Mouse (Mus musculus) embryo, embryonic 9.5 days (tissue): ENCODE data around the gene Cnksr3.
A peak's percentile ranks its signal among the peaks of the same experiment; 100 is the strongest.

ENCODE experiments used
- DNase-seq: peaks from one replicate; pipeline ENCODE4 v3.0.0-alpha.2; 2017; ENCODE audit errors: extremely low spot score

The Cnksr3 gene

DNA sequence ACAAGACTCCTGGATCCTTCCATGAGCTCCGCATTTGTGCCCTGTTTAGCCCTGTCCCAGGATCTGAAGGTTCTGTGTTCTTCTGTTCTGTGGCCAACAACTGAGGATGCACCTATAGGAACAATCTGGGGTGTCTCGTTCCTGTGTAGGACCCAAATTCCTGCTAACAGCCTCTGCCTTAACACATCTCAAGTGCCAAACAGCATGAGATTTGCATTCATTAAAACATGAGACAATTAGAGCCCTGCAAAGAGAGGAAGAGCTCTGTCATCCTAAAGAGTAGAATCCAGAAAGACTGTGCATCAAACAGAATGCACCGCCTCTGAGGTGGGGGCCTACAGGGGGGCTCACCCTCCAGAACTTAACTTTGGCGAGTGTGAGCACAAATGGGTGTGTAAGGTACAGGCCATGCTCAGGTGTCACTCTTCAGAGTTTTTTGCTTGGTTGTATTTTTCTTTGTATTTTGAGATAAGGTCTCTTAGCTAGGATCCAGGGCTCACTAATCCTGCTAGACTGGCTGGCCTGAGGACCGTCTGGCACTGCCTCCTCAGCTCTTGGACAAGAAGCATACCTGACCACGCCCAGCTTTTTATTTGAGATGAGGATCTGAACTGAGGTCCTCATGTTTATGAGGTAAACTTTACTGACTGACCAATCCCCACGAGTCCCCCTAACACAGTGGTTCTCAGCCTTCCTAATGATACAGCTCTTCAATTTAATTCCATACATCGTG lies 15.2 kb downstream of the Cnksr3 start:
- no peak for DNase-seq

DNA sequence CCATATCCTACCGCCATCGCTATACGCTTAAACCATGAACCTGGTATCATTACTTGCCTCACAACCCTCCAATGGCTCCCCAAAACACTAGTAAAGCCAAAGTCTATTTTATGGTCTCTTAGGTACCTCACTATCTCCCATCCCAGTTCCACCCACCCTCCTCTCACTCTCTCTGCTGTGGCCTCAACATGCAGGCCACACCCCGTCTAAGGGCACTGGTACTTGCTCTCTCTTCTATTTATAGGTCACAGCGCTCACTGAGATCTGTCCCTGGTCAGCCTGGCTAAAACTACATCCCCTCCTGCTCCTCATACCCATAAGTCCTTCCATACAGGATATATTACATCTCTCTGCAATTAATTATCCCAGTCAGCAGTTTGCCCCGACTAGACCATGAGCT lies 16.1 kb downstream of the Cnksr3 start:
- DNase-seq = no peak

DNA sequence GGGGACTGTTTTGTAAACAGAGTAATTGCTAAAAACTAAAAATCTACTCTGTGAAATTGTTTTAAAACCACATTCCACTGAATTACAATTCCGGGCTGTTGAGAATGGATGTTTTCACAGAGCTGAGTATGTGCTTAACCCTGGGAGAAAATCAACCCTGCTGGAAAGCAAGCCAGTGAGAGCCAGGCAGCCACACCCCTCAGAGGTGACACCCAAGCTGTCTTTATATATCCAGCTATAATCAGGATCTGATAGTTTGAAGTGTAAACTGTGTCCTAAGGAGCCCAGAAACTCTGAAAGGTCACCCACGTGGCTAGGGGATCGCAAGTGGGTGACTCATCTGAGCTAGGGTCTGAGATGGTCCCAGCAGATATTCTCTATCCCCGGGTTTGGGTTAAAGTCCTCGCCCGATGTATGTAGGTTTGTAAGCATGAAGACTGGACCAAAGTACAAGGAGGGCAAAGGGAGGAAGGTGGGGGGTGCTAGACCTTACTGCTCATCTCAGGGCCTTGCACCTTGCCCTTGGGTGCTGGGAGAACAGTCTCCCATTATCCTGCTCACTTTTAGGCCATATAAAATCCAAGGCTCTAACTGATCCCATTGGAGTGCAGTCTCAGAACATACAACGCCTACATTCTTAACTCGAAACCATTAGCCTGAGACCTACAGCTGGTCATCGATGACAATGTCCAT lies 20.2 kb downstream of the Cnksr3 start:
- DNase-seq = no peak

DNA sequence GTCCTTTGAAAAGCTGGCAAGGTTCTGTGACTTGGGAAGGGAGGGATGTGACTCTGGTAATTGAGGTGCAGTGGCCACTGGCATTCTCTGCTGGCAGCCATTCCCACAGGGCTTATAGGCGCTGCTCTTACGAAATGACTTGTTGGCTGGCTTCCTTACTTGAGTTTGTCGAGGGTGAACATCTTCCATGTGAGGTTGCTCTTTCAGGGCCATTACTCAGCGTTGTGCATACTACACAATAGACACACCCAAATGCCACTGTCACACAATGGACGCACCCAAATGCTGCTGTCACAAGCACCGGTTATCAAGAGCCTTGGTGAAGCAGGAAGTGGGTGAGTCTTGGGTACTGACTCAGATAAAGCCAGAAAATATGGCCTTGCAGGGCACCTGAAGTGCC lies 22.8 kb downstream of the Cnksr3 start:
- no peak for DNase-seq

DNA sequence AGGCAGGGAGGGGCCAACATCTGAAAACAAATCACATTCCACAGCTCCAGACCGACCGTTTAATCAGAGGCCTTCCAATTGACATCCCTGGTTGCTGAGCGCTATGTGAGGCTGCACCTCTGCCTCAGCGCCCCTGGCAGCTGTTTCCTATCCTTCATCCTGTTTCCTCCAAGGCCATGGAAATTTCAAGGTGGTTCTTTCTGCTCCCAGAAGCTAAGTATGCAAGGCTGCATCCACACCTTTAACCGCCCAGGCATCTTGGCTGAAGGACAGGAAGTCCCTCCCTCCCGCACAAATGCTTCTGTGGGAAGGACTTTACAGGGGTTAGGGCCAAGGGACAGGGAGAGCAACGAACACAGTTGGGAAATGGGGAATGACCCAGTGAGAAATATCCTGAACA lies 24.2 kb downstream of the Cnksr3 start:
- DNase-seq = peak; percentile 10

DNA sequence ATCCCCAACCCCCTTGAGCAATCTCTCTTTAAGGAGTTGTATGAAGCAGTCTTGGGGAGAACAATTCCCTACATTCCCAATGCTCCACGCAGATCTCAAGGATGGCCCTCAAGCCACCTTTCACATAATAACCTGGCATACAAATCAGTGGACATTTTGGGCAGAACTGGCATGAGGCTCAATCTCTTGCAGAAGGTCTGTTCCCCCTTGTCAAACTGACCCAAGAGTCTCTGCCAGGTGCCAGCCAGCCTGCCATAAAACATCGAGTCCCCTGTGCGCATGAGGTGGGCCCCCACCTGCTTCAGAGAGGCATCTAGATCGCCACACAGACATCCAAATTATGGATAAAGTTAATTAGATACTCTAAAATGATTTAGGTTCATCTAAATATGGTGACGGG lies 25.0 kb downstream of the Cnksr3 start:
- no peak for DNase-seq

DNA sequence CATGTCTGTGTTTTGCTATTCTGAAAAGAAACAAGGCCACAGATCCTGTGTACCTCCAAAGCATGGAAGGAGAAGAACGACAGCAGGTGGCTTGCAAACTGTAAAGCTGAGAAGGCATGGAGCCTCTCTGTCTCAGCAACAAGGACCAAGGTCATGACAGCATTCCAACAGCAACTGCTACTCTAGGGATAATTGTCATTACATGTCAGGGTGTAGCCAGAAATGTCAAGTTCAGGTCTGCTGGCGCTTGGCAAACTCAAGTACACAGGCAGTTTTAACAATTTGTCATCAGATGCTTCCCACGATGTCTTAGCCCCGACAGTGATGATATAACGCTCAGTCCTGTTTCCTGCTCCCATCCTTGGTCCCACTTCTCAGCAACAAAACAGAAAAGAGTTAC lies 26.0 kb downstream of the Cnksr3 start:
- DNase-seq = no peak

DNA sequence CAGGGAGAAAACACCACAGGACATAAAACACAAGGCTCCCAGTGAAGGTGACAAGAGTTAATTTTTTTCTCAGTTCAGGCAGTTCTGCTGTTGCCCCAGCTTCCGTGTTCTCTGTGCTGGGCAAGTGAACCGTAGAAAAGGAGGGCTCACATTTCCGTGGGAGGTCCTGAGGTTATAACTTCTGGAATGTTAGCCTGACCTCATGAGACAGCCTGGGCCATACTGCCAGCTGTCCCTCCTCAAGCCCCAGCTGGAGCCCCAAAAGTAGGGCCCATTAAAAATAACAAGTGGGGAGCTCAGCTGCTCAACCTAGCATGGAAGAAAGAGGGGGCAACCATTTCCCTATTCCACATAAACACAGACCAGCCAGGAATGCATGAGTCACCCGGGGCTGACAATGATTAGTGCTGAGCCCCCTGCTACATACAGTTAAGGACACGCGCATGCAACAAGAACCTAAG lies 28.8 kb downstream of the Cnksr3 start:
- peak; percentile 51 for DNase-seq

DNA sequence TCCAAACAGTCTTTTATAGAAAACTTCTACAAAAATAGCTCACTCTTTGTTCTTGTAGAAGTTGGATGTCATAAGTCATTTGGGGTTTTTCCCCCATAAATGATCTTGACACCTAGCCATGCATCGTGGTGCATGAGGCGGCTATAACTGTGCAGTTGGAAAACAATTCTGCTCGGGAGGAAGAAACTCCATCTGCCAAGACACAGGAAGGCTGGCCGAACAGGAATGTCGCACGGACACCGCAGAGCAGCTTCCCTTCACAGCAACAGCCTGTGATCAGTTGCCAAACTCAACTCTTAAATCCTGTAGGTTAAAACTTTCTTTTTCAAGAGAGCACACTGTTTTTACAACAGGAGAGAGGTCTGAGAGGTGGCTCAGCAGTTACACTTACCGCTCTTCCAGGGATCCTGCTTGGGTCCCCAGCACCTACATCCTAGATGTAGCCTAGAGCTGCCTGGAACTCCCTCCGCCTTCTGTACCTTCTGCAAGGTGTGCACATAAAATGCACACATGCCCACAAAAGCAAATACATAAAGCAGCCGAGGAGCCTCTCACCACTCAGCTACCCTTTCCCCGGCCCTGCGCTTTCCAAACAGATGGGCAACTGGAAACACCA lies 29.4 kb downstream of the Cnksr3 start:
- DNase-seq = peak; percentile 7

DNA sequence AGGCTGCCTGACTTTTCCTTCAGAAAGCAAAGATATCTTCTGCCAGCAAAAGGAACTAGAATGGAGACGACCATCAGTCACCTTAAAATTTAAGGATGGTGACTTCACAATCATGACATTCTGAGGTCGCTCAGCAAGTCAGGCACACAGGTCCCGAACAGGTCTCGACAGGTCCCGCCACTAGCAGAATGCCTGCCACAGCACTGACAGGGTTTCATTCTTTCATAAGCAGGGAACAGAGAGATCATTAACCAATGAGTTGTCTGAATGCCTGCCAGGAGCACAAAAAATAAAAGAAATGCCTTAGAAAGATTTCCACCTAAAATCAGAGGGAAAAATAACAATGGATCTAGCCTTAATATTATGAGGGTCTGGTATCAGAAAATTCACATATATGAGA lies 31.7 kb downstream of the Cnksr3 start:
- DNase-seq = no peak

DNA sequence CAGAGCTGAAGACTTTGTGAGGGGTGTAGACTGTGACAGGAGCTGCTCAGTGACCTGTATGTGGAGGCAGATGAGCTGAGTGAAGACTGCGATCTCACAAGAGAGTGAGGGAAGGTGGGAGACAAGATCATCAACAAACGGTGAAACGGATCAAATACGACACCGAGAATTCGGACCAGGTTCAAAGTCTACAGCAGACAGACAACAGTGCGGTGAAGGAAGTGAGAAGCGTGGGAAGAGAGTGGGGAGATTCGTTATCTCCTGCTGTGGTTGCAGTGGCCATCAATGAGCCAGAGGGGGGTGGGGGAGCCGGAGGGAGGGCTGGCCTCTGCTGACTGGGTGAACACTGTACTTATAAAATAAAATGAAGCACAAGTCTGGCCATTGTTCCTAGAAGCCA lies 33.5 kb downstream of the Cnksr3 start:
- DNase-seq = no peak

DNA sequence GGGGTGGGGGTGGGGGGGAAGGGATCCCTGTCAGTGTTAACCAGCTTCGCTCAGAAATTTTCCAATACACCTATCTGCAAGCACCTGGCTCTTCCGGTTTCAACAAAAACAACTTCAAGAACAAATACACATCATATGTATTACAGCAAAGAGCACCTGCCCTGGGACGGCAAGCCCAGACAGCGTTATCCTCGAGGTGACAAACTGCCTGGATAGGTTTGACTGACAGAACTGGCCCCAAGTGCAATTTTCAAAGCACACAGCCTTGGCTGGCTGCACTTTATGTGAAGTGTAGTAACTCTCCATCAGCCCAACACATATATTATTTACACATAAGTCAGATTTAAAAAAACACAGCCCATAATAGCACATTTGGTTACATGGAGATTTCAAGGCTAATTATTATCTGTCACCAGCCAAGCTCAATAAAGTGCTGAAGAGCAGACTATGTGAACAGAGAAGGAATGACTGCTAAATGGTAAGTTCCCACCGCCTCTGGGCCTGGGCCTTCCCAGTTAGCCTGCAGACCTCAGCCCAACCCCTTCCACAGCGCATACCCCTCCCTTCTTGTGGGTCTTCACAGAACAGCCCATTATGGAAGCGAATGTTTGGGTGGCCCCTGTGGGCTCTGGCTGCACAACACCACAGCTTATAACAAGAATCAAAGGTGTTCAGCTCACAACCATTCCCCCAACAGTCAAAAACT lies 35.7 kb downstream of the Cnksr3 start:
- no peak for DNase-seq

DNA sequence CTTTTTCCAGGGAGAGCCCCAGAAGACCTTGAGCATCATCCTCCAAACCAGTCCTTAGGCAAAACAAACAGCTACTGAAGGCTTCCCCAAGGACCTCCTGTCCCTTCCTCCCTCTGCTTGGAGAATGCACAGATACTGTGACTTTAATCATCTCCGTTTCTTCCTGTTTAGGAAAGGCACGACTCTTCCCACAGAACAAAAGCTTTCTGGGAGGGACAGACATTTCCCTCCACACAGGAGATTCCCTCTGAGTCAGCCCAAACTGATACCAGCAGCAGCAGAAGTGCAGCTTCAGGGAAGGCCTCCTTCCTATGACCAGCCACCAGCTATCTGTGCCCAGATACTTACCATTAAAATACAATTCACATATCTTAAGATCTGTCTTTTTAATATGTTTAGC lies 37.6 kb downstream of the Cnksr3 start:
- DNase-seq = no peak

DNA sequence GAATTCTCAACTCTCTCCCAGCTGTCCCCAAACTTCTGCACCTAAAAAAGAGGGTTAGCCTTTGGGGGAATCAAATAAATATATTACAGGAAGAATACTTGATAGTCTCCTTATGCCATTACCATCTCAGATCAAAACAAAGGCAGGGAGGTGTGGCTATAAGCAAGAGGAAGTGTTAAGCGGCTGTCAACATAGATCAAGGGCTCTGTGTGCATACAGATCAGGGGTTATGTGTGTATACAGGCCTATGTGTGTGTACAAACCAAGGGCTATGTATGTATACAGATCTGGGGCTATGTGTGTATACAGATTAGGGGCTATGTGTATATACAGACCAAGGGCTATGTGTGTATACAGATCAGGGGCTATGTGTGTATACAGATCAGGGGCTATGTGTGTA lies 38.9 kb downstream of the Cnksr3 start:
- DNase-seq = no peak

DNA sequence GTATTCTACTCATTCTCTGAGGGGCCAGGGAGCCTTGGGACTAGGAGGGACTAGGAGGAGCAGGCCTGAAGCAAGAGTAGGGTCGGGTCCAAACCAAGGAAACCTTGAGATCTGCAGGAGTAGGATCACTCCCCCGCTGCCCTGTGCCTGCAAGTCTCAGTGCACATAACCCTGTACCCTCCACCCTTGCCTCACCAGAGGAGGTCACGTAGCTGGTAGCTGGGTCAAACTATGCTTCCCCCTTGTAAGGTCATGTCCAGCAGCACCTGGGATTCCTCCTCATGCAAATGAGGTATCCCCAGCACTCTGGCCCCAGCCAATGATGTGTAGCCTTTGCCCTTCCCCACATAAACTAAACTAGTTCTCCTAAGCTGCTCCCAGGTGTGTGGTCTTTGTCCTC lies 41.6 kb downstream of the Cnksr3 start:
- DNase-seq = no peak

DNA sequence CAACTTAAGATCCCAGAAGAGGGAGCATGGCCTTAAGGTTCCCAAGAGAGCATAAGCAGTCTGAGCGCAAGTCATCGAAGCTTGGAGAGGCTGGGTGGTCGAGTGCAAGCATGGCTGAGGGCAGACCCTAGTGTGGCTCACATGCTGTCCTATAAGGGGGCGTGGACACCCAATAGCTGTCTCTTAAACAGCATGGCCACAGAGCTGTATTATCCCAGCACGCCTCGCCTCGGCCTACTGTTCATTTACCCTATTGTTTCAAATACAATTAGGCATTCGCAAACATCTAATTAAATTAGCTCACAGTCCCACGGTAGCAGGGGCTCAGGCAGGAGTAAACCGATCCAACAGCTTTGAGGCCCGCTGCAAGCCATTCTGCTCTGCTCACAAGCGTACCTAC lies 49.0 kb downstream of the Cnksr3 start:
- no peak for DNase-seq

DNA sequence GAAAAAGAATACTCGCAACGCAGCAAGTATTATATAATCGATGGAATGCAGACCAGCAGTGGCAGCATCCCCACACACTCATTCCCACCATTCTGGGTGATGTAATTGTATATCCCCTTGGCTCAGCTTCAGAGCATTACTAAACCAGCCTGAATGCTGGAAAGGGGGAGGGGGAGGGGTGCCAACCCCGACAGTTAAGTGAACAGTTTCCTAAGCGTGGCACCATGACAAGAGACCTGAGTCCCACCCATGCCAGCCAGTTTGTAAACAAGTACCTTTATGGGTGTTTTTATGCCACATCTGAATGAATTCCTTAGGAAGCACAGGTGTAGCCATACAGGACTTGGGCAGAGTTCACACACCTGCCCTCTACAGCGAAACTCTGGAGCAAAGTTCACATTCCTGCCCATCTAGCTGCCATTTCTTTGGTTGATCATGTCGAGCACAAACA lies 53.0 kb downstream of the Cnksr3 start:
- peak; percentile 12 for DNase-seq

DNA sequence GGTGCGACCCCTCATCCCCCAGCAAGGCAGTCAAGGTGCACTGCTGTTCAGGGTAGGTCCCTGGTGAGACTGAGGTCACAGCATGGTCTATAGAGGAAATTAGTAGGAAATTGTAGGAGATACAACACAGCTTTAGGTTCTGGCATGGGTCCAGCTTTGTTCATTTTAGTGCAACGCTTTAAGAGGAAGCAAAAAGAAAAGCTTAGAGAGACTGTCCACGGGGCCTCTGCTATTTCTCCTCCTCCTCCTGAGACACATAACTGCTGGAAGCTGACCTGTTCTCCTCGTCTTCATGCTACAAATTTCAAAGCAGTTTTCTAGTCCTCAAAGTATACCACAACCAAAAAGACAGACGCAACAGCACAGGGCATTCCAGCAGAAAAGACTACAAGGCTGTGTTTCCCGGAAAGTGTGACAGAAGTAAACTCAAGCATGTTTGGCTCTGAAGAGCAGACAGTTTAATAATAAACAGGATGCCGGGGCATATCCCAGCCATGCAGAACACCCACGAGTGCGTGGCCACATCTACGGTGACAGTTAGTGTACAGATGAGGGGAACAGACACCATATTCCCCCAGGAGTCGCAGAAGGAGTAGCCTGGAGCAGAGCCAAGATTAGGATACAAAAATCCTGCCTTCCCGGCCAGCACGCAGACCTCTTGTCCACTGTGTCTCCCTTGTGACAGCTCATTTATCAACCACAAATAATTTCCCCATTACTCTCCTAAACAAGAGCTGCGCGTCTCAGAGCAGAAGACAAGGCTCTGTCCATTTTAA lies 53.6 kb downstream of the Cnksr3 start:
- no peak for DNase-seq

DNA sequence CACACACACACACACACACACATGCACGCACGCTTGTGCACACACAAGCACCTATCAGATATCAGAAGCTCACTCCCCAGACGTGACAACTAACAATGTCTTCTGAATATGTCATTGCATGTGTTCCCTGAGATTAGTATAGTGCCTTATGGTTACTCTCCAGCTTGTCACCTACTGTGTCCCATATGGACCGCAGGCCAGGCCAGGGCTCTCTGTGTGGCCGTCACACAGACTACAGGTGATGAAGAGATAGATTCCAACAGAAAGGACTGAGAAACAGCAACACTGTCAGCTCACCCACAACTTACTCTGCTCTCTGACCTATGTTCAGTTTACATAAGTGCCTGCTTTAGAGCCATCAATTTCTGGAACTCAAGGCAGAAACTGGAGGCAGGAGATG lies 57.2 kb downstream of the Cnksr3 start:
- DNase-seq = no peak

DNA sequence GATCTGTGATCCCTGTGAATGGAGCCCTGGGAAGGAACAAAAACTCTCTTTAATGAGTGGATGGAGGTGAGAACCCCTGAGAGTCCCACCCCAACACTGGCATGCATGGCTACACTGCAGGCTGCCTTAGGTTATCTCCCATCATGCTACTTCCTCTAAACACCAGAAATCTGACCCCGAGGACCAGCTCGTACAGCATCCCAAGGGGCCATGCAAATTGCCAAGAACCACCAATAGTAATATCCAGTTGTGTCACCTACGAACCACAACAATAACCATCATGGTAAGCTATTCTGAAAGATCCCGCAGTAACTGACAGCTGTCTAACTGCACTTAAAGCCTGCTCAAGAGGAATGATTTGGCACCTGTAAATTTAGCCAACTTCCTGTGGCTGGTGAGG lies 59.1 kb downstream of the Cnksr3 start:
- DNase-seq = no peak
